Mouse (Mus musculus): ENCODE results near the gene 1700016C15Rik. TPM values are rescaled to one million over a fixed set of nuclear protein-coding genes. Genes with fewer than 3 reads are reported as not detected.

The 1700016C15Rik gene
- polyA plus RNA-seq, 1 experiment from 2014 or later, result 0.21 TPM

- no peak overlapping the region for H3K27ac ChIP-seq
- H3K4me2 ChIP-seq, result no peak overlapping the region
- no peak overlapping the region for H3K9ac ChIP-seq
- no peak overlapping the region for H3K4me3 ChIP-seq (replicated peaks)
- H3K9me3 ChIP-seq (replicated peaks), result no peaks in the 10 kb centered on the region
- ATAC-seq (replicated peaks; ENCODE audit: low FRiP score), result no peak
- no peaks in the 10 kb centered on the region for H3K4me1 ChIP-seq
- no peaks in the 10 kb centered on the region for H3K27me3 ChIP-seq
- peaks cover 77% of the 10 kb centered on the region for H3K36me3 ChIP-seq
Measured at GRCm38 (mm10) chr1:177768931-177769330, 39.3 kb downstream of the 1700016C15Rik start.

GRCm38 (mm10) chr1:177777397-177777796, 47.8 kb downstream of the 1700016C15Rik start:
- Histone ChIP-seq H3K27me3 (no peaks in the 10 kb centered on the region), H3K27ac (no peak overlapping the region), H3K4me3 (replicated peaks) (no peak overlapping the region), H3K9ac (no peak overlapping the region), H3K36me3 (peaks cover 62% of the 10 kb centered on the region), H3K9me3 (replicated peaks) (no peaks in the 10 kb centered on the region), H3K4me1 (no peaks in the 10 kb centered on the region), H3K4me2 (no peak overlapping the region)
- WGBS, result 64% methylated on average over 2 of the region's 2 CpGs
- no peak for ATAC-seq (replicated peaks; ENCODE audit: low FRiP score)

- Histone ChIP-seq H3K9me3 (replicated peaks) (peaks cover 11% of the 10 kb centered on the region; the same call in 1 of the 2 replicates), H3K36me3 (peaks cover 3% of the 10 kb centered on the region; the same call in 1 of the 2 replicates), H3K4me1 (peaks cover 12% of the 10 kb centered on the region), H3K4me2 (no peak overlapping the region), H3K27me3 (no peaks in the 10 kb centered on the region), H3K9ac (no peak overlapping the region), H3K27ac (no peak overlapping the region), H3K4me3 (replicated peaks) (no peak overlapping the region)
- no peak for ATAC-seq (replicated peaks; ENCODE audit: low FRiP score)
- 86% methylated on average over 3 of the region's 3 CpGs for WGBS
Measured at GRCm38 (mm10) chr1:177792835-177793234, 63.2 kb downstream of the 1700016C15Rik start.

GRCm38 (mm10) chr1:177794866-177795265, 65.3 kb downstream of the 1700016C15Rik start:
- H3K27ac ChIP-seq, result peak overlapping the region; percentile 67; the same call in 1 of the 2 replicates
- H3K27me3 ChIP-seq, result no peaks in the 10 kb centered on the region
- peak overlapping the region; percentile 81 for H3K4me3 ChIP-seq (replicated peaks)
- peak overlapping the region; percentile 79 for H3K9ac ChIP-seq
- no peak for ATAC-seq (replicated peaks; ENCODE audit: low FRiP score)
- 5% methylated on average over 8 of the region's 8 CpGs for WGBS
- peaks cover 2% of the 10 kb centered on the region; the same call in 1 of the 2 replicates for H3K9me3 ChIP-seq (replicated peaks)
- peak overlapping the region; percentile 72 for H3K4me2 ChIP-seq
- peaks cover 12% of the 10 kb centered on the region for H3K4me1 ChIP-seq
- H3K36me3 ChIP-seq, result peaks cover 3% of the 10 kb centered on the region; the same call in 1 of the 2 replicates

- peak; percentile 57 for ATAC-seq (replicated peaks; ENCODE audit: low FRiP score)
- under 1% methylated on average over 39 of the region's 41 CpGs for WGBS
- peak overlapping the region; percentile 79 for H3K9ac ChIP-seq
- H3K27ac ChIP-seq, result peak overlapping the region; percentile 98
- H3K4me1 ChIP-seq, result peaks cover 12% of the 10 kb centered on the region
- H3K4me2 ChIP-seq, result peak overlapping the region; percentile 72
- no peaks in the 10 kb centered on the region for H3K27me3 ChIP-seq
- 0 out of 2 replicates have a peak, but pooled peaks cover 3% of the 10 kb centered on the region for H3K36me3 ChIP-seq
- peak overlapping the region; percentile 81 for H3K4me3 ChIP-seq (replicated peaks)
- no peaks in the 10 kb centered on the region for H3K9me3 ChIP-seq (replicated peaks)
Measured at GRCm38 (mm10) chr1:177795421-177796192, 66.0 kb downstream of the 1700016C15Rik start.

- peak within 1 kb of the TSS; percentile 81 for H3K4me3 ChIP-seq (replicated peaks)
- H3K36me3 ChIP-seq, result no peaks in the 10 kb centered on the region
- peak within 1 kb of the TSS; percentile 98 for H3K27ac ChIP-seq
- WGBS, result under 1% methylated on average over 49 of the region's 64 CpGs
- H3K4me2 ChIP-seq, result peak within 1 kb of the TSS; percentile 72
- H3K4me1 ChIP-seq, result peaks cover 12% of the 10 kb centered on the region
- no peaks in the 10 kb centered on the region for H3K9me3 ChIP-seq (replicated peaks)
- ATAC-seq (replicated peaks; ENCODE audit: low FRiP score), result peak; percentile 99
- H3K9ac ChIP-seq, result peak within 1 kb of the TSS; percentile 79
- H3K27me3 ChIP-seq, result no peaks in the 10 kb centered on the region
Measured at GRCm38 (mm10) chr1:177796193-177796939, 66.8 kb downstream of the 1700016C15Rik start, which contains the start of gene Adss. Gene Adss (minus strand): TSS chr1:177796511.

GRCm38 (mm10) chr1:177797151-177797755, 67.6 kb downstream of the 1700016C15Rik start:
- Histone ChIP-seq H3K36me3 (no peaks in the 10 kb centered on the region), H3K9me3 (replicated peaks) (no peaks in the 10 kb centered on the region), H3K27me3 (no peaks in the 10 kb centered on the region), H3K4me2 (peak overlapping the region; percentile 45), H3K4me1 (peaks cover 12% of the 10 kb centered on the region), H3K4me3 (replicated peaks) (peak overlapping the region; percentile 81; the same call in 1 of the 2 replicates), H3K27ac (no peak overlapping the region), H3K9ac (no peak overlapping the region)
- WGBS, result 71% methylated on average over 8 of the region's 8 CpGs
- no peak for ATAC-seq (replicated peaks; ENCODE audit: low FRiP score)

Other genes with a start within 250 kb of the 1700016C15Rik start
- 54.0 and 57.1 TPM in 2 replicates for gene Adss, start 66.7 kb downstream of the 1700016C15Rik start, polyA plus RNA-seq (2015; fragmentation: Nextera tagmentation; extraction: Ambion mirVana)

Data from kidney, embryonic 15.5 days (tissue).